Mouse (Mus musculus) midbrain, embryonic 11.5 days (tissue): ENCODE measurements around the gene Zfp459. TPM values are rescaled to one million over a fixed set of nuclear protein-coding genes. Genes with fewer than 3 reads are reported as not detected.
"Not testable (repeated sequence)": the region's sequence is repeated elsewhere in the genome, so short reads cannot be mapped to it uniquely, and the experiment has no call there.

Experiments
- ATAC-seq: fragments of 200-750 bp; cut with Nextera tagmentation; 2 replicates; pipeline ENCODE4 v1.8.0; 2017; ENCODE audit warnings: moderate TSS enrichment, moderate library complexity; ENCODE audit not compliant: low FRiP score
- DNase-seq: peaks from one replicate; pipeline ENCODE4 v3.0.0; 2015; ENCODE audit warnings: low spot score; ENCODE audit errors: missing footprints
- H3K27ac ChIP-seq: fragments of 300-500 bp; sonication (generic); 2 replicates; pipeline ENCODE4 v1.5.1; 2014; ENCODE audit warnings: low read depth, low read length
- H3K27me3 ChIP-seq: fragments of 300-500 bp; sonication (generic); 2 replicates; pipeline ENCODE4 v1.6.1; 2014; ENCODE audit warnings: mild to moderate bottlenecking, low read length, moderate library complexity, mixed read lengths; ENCODE audit not compliant: control insufficient read depth, insufficient read depth
- H3K36me3 ChIP-seq: fragments of 300-500 bp; sonication (generic); 2 replicates; pipeline ENCODE4 v1.6.1; 2014; ENCODE audit warnings: mild to moderate bottlenecking, low read length, moderate library complexity, mixed read lengths; ENCODE audit not compliant: control insufficient read depth, insufficient read depth
- H3K4me1 ChIP-seq: fragments of 300-500 bp; sonication (generic); 2 replicates; pipeline ENCODE4 v1.6.1; 2014; ENCODE audit warnings: low read length; ENCODE audit not compliant: control insufficient read depth, insufficient read depth
- H3K4me2 ChIP-seq: fragments of 300-500 bp; sonication (generic); 2 replicates; pipeline ENCODE4 v1.6.1; 2014; ENCODE audit warnings: mild to moderate bottlenecking, moderate library complexity
- H3K4me3 ChIP-seq: fragments of 300-500 bp; sonication (generic); 2 replicates; pipeline ENCODE4 v1.5.1; 2014; ENCODE audit warnings: low read depth, low read length
- H3K9ac ChIP-seq: fragments of 300-500 bp; sonication (generic); 2 replicates; pipeline ENCODE4 v1.6.1; 2014; ENCODE audit warnings: low read length
- H3K9me3 ChIP-seq: fragments of 300-500 bp; sonication (generic); 2 replicates; pipeline ENCODE4 v1.6.1; 2016; ENCODE audit warnings: low read length; ENCODE audit not compliant: control insufficient read depth
- WGBS: fragments of 180-500 bp; shearing (Covaris S2); extraction: QIAGEN DNeasy Blood & Tissue Kit; methylation state at CpG from one replicate; pipeline ENCODE4 v1.1.7; 2014; 5-methylcytosine and 5-hydroxymethylcytosine counted together
- polyA plus RNA-seq: library from polyadenylated mRNA; unstranded; fragments of >200 nt; fragmentation: Nextera tagmentation; extraction: Ambion mirVana; gene quantifications from 2 replicates; pipeline ENCODE4 v1.2.1, GENCODE M21; 2014

The Zfp459 gene
- polyA plus RNA-seq, 1 experiment from 2014 or later, result 0.26 TPM

DNA sequence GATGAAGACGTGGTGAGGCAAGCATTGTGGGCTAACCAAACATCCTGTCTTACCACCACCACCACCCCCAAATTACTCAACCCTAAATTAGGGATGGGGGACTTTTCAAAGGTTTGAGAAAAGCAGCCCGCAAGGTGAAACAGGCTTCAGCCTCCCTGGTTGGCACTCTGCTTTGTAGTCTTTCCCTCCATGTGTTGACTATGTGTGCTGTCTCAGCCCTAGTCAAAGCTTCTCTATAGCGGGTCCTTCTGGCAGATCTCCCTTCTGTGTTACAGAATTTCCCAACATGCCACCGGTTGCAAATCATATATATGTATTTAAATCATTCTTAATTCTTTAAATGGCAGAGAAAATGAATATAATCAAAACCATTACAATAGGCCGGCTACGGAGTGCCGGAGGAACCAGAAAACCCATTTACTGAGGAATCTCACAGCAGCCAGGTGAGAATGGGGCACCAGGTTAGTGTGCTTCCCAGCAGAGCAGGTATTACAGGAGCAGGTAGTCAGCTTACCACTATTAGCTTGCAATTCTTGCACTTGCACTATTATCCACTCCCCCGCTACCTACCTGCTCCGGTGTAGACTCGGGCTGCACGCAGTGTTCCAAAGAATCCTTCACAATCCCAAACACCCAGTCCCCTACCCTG is 536 bp downstream of the Zfp459 start:
- peak overlapping the region; percentile 66 for H3K9ac ChIP-seq
- no peak for ATAC-seq
- 35% methylated on average over 11 of the region's 11 CpGs for WGBS
- peak overlapping the region; percentile 87 for H3K4me2 ChIP-seq
- H3K4me1 ChIP-seq, result no peaks in the 10 kb centered on the region; the same call in 1 of the 2 replicates
- H3K27me3 ChIP-seq, result no peaks in the 10 kb centered on the region
- H3K27ac ChIP-seq, result no peak overlapping the region
- peak overlapping the region; percentile 62 for H3K4me3 ChIP-seq
- no peaks in the 10 kb centered on the region for H3K9me3 ChIP-seq
- no peak for DNase-seq
- no peaks in the 10 kb centered on the region for H3K36me3 ChIP-seq

GRCm38 (mm10) chr13:67416811-67417210 is 4.4 kb downstream of the Zfp459 start:
- Histone ChIP-seq H3K36me3 (no peaks in the 10 kb centered on the region), H3K4me1 (no peaks in the 10 kb centered on the region; the same call in 1 of the 2 replicates), H3K9me3 (no peaks in the 10 kb centered on the region), H3K4me2 (no peak overlapping the region), H3K27ac (no peak overlapping the region), H3K4me3 (no peak overlapping the region), H3K27me3 (no peaks in the 10 kb centered on the region), H3K9ac (no peak overlapping the region)
- 83% methylated on average over 3 of the region's 3 CpGs for WGBS
- no peak for ATAC-seq
- no peak for DNase-seq

GRCm38 (mm10) chr13:67415759-67416158 is 5.5 kb downstream of the Zfp459 start:
- no peak overlapping the region for H3K9ac ChIP-seq
- no peaks in the 10 kb centered on the region for H3K36me3 ChIP-seq
- ATAC-seq (no peak), DNase-seq (no peak)
- H3K4me1 ChIP-seq, result no peaks in the 10 kb centered on the region
- no peak overlapping the region for H3K4me3 ChIP-seq
- H3K9me3 ChIP-seq, result no peaks in the 10 kb centered on the region
- no peaks in the 10 kb centered on the region for H3K27me3 ChIP-seq
- H3K27ac ChIP-seq, result no peak overlapping the region
- H3K4me2 ChIP-seq, result no peak overlapping the region
- 76% methylated on average over 6 of the region's 6 CpGs for WGBS

DNA sequence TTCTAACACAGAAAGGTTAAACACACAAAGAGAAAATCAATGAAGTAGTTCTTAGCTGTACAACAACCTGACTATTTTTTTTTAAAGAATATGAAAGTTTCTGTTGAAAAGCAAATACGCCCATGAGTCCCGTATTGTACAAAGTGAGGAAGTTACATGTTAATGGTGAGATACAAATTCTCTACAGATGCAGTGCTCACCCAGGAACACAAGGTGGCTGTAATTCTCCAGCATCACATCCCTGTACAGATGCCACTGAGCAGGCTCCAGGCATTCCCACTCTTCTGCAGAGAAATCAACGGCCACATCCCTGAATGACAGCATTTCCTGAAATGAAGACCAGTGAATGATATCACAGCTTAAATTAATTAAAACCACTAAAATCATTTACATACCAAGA is 7.6 kb downstream of the Zfp459 start:
- not testable (repeated sequence) for H3K9me3 ChIP-seq, H3K27ac ChIP-seq, ATAC-seq, H3K9ac ChIP-seq, H3K4me1 ChIP-seq, H3K4me3 ChIP-seq, DNase-seq, H3K27me3 ChIP-seq, H3K36me3 ChIP-seq, H3K4me2 ChIP-seq
- WGBS, result 84% methylated on average over 3 of the region's 3 CpGs

- H3K27ac ChIP-seq, H3K9me3 ChIP-seq, H3K4me1 ChIP-seq, H3K27me3 ChIP-seq, H3K36me3 ChIP-seq: not testable (repeated sequence)
- ATAC-seq (peak; percentile 97), DNase-seq (peak; percentile 94)
- 3% methylated on average over 14 of the region's 16 CpGs for WGBS
- H3K9ac ChIP-seq, result peak within 1 kb of the TSS; percentile 48; the same call in 1 of the 2 replicates
- H3K4me3 ChIP-seq, result peak within 1 kb of the TSS; percentile 48
- H3K4me2 ChIP-seq, result peak within 1 kb of the TSS; percentile 45
Observed at GRCm38 (mm10) chr13:67399183-67399903, 21.9 kb downstream of the Zfp459 start, which contains the start of gene Zfp429. TSS of gene Zfp429 (minus strand) at chr13:67399819.

DNA sequence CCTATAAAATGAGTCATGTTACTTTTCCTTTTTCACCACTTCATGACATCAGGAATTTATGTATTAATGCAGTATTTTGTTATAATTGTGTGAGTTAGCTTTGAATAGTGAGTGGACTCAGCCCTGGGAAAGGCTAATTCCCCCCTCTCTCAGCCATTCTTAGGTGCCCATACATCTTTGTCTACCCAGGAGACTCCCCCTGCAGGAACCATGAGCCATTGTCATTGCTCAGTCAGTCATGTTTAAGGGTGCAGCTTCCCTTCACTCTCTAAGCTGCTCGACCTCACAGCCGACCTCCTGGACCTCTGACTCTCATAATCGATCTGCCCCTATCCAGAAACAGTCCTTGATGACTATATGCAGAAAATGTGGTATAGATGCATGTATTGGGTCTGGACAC is 45.0 kb downstream of the Zfp459 start:
- H3K27ac ChIP-seq, ATAC-seq, H3K36me3 ChIP-seq, H3K4me3 ChIP-seq, H3K9me3 ChIP-seq, H3K27me3 ChIP-seq, DNase-seq, H3K4me2 ChIP-seq, H3K9ac ChIP-seq, H3K4me1 ChIP-seq: not testable (repeated sequence)
- WGBS, result 73% methylated on average over 3 of the region's 3 CpGs

DNA sequence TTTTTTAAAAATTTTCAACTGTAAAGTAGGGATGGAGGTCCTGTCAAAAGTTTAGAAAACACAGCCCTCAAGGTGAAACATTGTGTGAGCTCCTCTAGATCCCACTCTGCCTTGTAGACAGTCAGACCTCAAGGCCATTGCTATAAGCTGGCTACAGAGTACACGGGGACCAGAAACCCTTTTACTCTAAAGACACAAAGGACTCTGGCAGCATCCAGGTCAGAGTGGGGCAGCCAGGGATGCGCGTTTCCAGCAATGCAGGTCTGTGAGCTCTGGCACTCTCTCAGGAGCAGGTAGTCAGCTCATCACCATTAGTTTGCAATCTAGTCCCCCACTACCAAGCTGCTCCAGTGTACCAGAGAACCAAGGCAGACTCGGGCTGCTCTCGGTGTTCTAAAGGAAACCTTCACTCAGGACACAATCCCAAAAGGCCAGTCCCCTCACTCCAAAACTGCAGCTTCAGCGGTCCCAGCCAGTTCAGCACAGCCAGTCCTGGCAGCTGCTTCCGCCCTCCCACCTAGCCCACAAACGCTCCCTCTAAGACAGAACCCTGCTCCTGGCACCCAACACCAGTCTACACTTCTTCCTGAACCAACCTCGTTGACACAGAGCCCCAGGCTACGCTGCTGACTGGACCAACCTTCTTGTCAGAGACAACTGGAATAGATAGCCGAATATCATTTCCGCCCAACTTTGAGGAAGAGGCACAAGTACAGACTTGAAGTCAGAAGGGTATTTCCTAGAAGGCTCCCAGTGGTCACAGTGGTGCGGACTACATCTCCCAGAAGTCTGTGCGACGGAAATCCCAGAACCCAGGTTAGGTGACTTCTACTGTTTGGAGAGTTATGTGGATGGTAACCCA is 45.9 kb downstream of the Zfp459 start, which contains the start of the genes Gm28041 and Zfp456:
Gene Gm28041, minus strand, starts transcription at position 684 of the 862 bp plus-strand sequence.
Gene Zfp456, minus strand, starts transcription at position 761 of the 862 bp plus-strand sequence.
- not testable (repeated sequence) for H3K4me1 ChIP-seq, H3K9me3 ChIP-seq, H3K9ac ChIP-seq, H3K27ac ChIP-seq, H3K27me3 ChIP-seq, H3K36me3 ChIP-seq
- ATAC-seq (peak; percentile 92), DNase-seq (peak; percentile 93)
- Histone ChIP-seq H3K4me3 (peak within 1 kb of the TSS; percentile 29), H3K4me2 (peak within 1 kb of the TSS; percentile 46)
- 20% methylated on average over 13 of the region's 15 CpGs for WGBS

GRCm38 (mm10) chr13:67360131-67360744 is 61.0 kb downstream of the Zfp459 start, which contains the start of the genes Gm28044 and Zfp953:
TSS of gene Gm28044 (minus strand) at chr13:67360536.
TSS of gene Zfp953 (minus strand) at chr13:67360605.
- WGBS, result under 1% methylated on average over 15 of the region's 15 CpGs
- Histone ChIP-seq H3K4me3 (peak within 1 kb of the TSS; percentile 53), H3K36me3 (no peaks in the 10 kb centered on the region), H3K4me2 (peak within 1 kb of the TSS; percentile 44), H3K4me1 (no peaks in the 10 kb centered on the region), H3K27me3 (no peaks in the 10 kb centered on the region), H3K9ac (peak within 1 kb of the TSS; percentile 50), H3K27ac (no peak within 1 kb of the TSS), H3K9me3 (no peaks in the 10 kb centered on the region)
- ATAC-seq, result peak; percentile 96
- DNase-seq, result peak; percentile 99
